Mouse (Mus musculus) forebrain, embryonic 13.5 days (tissue): ENCODE data around the gene Safb. TPM values are rescaled to one million over a fixed set of nuclear protein-coding genes. Genes with fewer than 3 reads are reported as not detected.
A peak's percentile ranks its signal among the peaks of the same experiment; 100 is the strongest.
"Not testable (repeated sequence)": the region's sequence is repeated elsewhere in the genome, so short reads cannot be mapped to it uniquely, and the experiment has no call there.

Experiments
- ATAC-seq: fragments of 200-750 bp; cut with Nextera tagmentation; 2 replicates; pipeline ENCODE4 v1.8.0; 2017
- H3K27ac ChIP-seq: fragments of 300-500 bp; sonication (generic); 2 replicates; pipeline ENCODE4 v1.5.1; 2015; ENCODE audit warnings: inconsistent platforms, mild to moderate bottlenecking, moderate library complexity
- H3K27me3 ChIP-seq: fragments of 300-500 bp; sonication (generic); 2 replicates; pipeline ENCODE4 v1.6.1; 2015; ENCODE audit warnings: mild to moderate bottlenecking, inconsistent platforms
- H3K36me3 ChIP-seq: fragments of 300-500 bp; sonication (generic); 2 replicates; pipeline ENCODE4 v1.6.1; 2015; ENCODE audit warnings: mild to moderate bottlenecking, inconsistent platforms; ENCODE audit not compliant: poor library complexity, severe bottlenecking
- H3K4me1 ChIP-seq: fragments of 300-500 bp; sonication (generic); 2 replicates; pipeline ENCODE4 v1.6.1; 2015; ENCODE audit warnings: inconsistent platforms
- H3K4me2 ChIP-seq: fragments of 300-500 bp; sonication (generic); 2 replicates; pipeline ENCODE4 v1.6.1; 2015; ENCODE audit warnings: inconsistent platforms, mild to moderate bottlenecking, moderate library complexity
- H3K4me3 ChIP-seq: fragments of 300-500 bp; sonication (generic); 2 replicates; pipeline ENCODE4 v1.5.1; 2015; ENCODE audit warnings: mild to moderate bottlenecking, inconsistent platforms
- H3K9ac ChIP-seq: fragments of 300-500 bp; sonication (generic); 2 replicates; pipeline ENCODE4 v1.6.1; 2015; ENCODE audit warnings: mild to moderate bottlenecking, inconsistent platforms
- H3K9me3 ChIP-seq: fragments of 300-500 bp; sonication (generic); replicated peaks from 2 replicates; pipeline ENCODE4 v1.6.1; 2016; ENCODE audit warnings: inconsistent platforms
- WGBS: fragments of 180-500 bp; shearing (Covaris S2); methylation state at CpG from one replicate; pipeline ENCODE4 v1.1.7; 2015; 5-methylcytosine and 5-hydroxymethylcytosine counted together
- polyA plus RNA-seq: library from polyadenylated mRNA; unstranded; fragments of >200 nt; fragmentation: Nextera tagmentation; extraction: Ambion mirVana; gene quantifications from 2 replicates; pipeline ENCODE4 v1.2.1, GENCODE M21; 2015

Gene Safb
- polyA plus RNA-seq, 1 experiment from 2014 or later, result 135 TPM

- Histone ChIP-seq H3K36me3 (peaks cover 91% of the 10 kb centered on the region), H3K4me1 (peaks cover 3% of the 10 kb centered on the region), H3K27ac (no peak overlapping the region), H3K27me3 (no peaks in the 10 kb centered on the region), H3K4me3 (no peak overlapping the region), H3K9me3 (no peaks in the 10 kb centered on the region), H3K9ac (no peak overlapping the region), H3K4me2 (no peak overlapping the region)
- WGBS, result 94% methylated on average over 28 of the region's 28 CpGs
- no peak for ATAC-seq
Measured at GRCm38 (mm10) chr17:56603186-56604069, 18.8 kb downstream of the Safb start.

- Histone ChIP-seq H3K27me3 (no peaks in the 10 kb centered on the region), H3K9ac (no peak overlapping the region), H3K4me3 (no peak overlapping the region), H3K4me2 (no peak overlapping the region), H3K36me3 (peaks cover 91% of the 10 kb centered on the region), H3K9me3 (no peaks in the 10 kb centered on the region), H3K4me1 (peaks cover 9% of the 10 kb centered on the region), H3K27ac (no peak overlapping the region)
- no peak for ATAC-seq
- 89% methylated on average over 9 of the region's 9 CpGs for WGBS
Measured at GRCm38 (mm10) chr17:56604070-56604380, 19.4 kb downstream of the Safb start.

- Histone ChIP-seq H3K4me2 (no peak overlapping the region), H3K9ac (no peak overlapping the region), H3K36me3 (peaks cover 87% of the 10 kb centered on the region), H3K27me3 (no peaks in the 10 kb centered on the region), H3K4me3 (no peak overlapping the region), H3K4me1 (peaks cover 11% of the 10 kb centered on the region), H3K9me3 (no peaks in the 10 kb centered on the region), H3K27ac (no peak overlapping the region)
- 95% methylated on average over 3 of the region's 3 CpGs for WGBS
- ATAC-seq, result no peak
Measured at GRCm38 (mm10) chr17:56604422-56604821, 19.8 kb downstream of the Safb start.

- H3K36me3 ChIP-seq, result peaks cover 77% of the 10 kb centered on the region
- H3K9me3 ChIP-seq, result no peaks in the 10 kb centered on the region
- H3K4me1 ChIP-seq, result peaks cover 17% of the 10 kb centered on the region
- whole genome bisulfite sequencing, result 90% methylated on average over 9 of the region's 9 CpGs
- H3K27ac ChIP-seq, result no peak overlapping the region
- H3K9ac ChIP-seq, result no peak overlapping the region
- no peak overlapping the region for H3K4me3 ChIP-seq
- H3K27me3 ChIP-seq, result no peaks in the 10 kb centered on the region
- no peak overlapping the region for H3K4me2 ChIP-seq
- ATAC-seq, result no peak
Measured at GRCm38 (mm10) chr17:56605431-56605830, 20.8 kb downstream of the Safb start.

GRCm38 (mm10) chr17:56607521-56608062 is 23.0 kb downstream of the Safb start:
- H3K27me3 ChIP-seq, result no peaks in the 10 kb centered on the region
- 73% methylated on average over 3 of the region's 3 CpGs for WGBS
- H3K27ac ChIP-seq, result no peak overlapping the region
- no peak overlapping the region for H3K4me3 ChIP-seq
- H3K9ac ChIP-seq, result no peak overlapping the region
- H3K9me3 ChIP-seq, result no peaks in the 10 kb centered on the region
- ATAC-seq, result no peak
- H3K4me1 ChIP-seq, result peaks cover 23% of the 10 kb centered on the region
- H3K4me2 ChIP-seq, result no peak overlapping the region
- H3K36me3 ChIP-seq, result peaks cover 55% of the 10 kb centered on the region

- no peak for ATAC-seq
- H3K9me3 ChIP-seq, result no peaks in the 10 kb centered on the region
- H3K36me3 ChIP-seq, result peaks cover 44% of the 10 kb centered on the region
- peaks cover 23% of the 10 kb centered on the region for H3K4me1 ChIP-seq
- no peaks in the 10 kb centered on the region for H3K27me3 ChIP-seq
- no peak overlapping the region for H3K27ac ChIP-seq
- 64% methylated on average over 5 of the region's 5 CpGs for WGBS
- H3K9ac ChIP-seq, result peak overlapping the region; percentile 77
- peak overlapping the region; percentile 83 for H3K4me2 ChIP-seq
- H3K4me3 ChIP-seq, result peak overlapping the region; percentile 60
Measured at GRCm38 (mm10) chr17:56608699-56609098, 24.1 kb downstream of the Safb start.

GRCm38 (mm10) chr17:56609452-56610171 is 25.0 kb downstream of the Safb start, which contains the start of gene 2410015M20Rik:
TSS of gene 2410015M20Rik (minus strand) at chr17:56609771.
- Histone ChIP-seq H3K27me3 (no peaks in the 10 kb centered on the region), H3K36me3 (peaks cover 40% of the 10 kb centered on the region), H3K4me1 (peaks cover 29% of the 10 kb centered on the region), H3K27ac (peak within 1 kb of the TSS; percentile 72), H3K9ac (peak within 1 kb of the TSS; percentile 77), H3K4me3 (peak within 1 kb of the TSS; percentile 60), H3K4me2 (peak within 1 kb of the TSS; percentile 83), H3K9me3 (no peaks in the 10 kb centered on the region)
- WGBS, result under 1% methylated on average over 44 of the region's 44 CpGs
- peak; percentile 90 for ATAC-seq

GRCm38 (mm10) chr17:56611323-56611722 is 26.7 kb downstream of the Safb start:
- H3K27ac ChIP-seq, result no peak overlapping the region
- no peak overlapping the region for H3K4me2 ChIP-seq
- peaks cover 35% of the 10 kb centered on the region for H3K4me1 ChIP-seq
- H3K9me3 ChIP-seq, result no peaks in the 10 kb centered on the region
- H3K4me3 ChIP-seq, result no peak overlapping the region
- H3K27me3 ChIP-seq, result no peaks in the 10 kb centered on the region
- H3K9ac ChIP-seq, result no peak overlapping the region
- 55% methylated on average over 2 of the region's 2 CpGs for WGBS
- no peak for ATAC-seq
- peaks cover 40% of the 10 kb centered on the region for H3K36me3 ChIP-seq

- H3K36me3 ChIP-seq, result peaks cover 40% of the 10 kb centered on the region
- ATAC-seq, result no peak
- H3K4me2 ChIP-seq, result no peak overlapping the region
- H3K27me3 ChIP-seq, result no peaks in the 10 kb centered on the region
- WGBS, result 15% methylated on average over 13 of the region's 14 CpGs
- peaks cover 35% of the 10 kb centered on the region for H3K4me1 ChIP-seq
- H3K9me3 ChIP-seq, result no peaks in the 10 kb centered on the region
- no peak overlapping the region for H3K4me3 ChIP-seq
- no peak overlapping the region for H3K9ac ChIP-seq
- H3K27ac ChIP-seq, result no peak overlapping the region
Measured at GRCm38 (mm10) chr17:56611861-56612564, 27.4 kb downstream of the Safb start.

- H3K27ac ChIP-seq, H3K9me3 ChIP-seq, H3K9ac ChIP-seq, H3K4me2 ChIP-seq, ATAC-seq, H3K27me3 ChIP-seq, H3K4me3 ChIP-seq: not testable (repeated sequence)
- peaks cover 35% of the 10 kb centered on the region for H3K4me1 ChIP-seq
- 75% methylated on average over 10 of the region's 10 CpGs for WGBS
- peaks cover 40% of the 10 kb centered on the region for H3K36me3 ChIP-seq
Measured at GRCm38 (mm10) chr17:56612565-56612939, 27.9 kb downstream of the Safb start.

- peak within 1 kb of the TSS; percentile 77 for H3K4me2 ChIP-seq
- ATAC-seq, result peak; percentile 64
Measured at GRCm38 (mm10) chr17:56613236-56613844, 28.7 kb downstream of the Safb start, which contains the start of gene Rpl36. TSS of gene Rpl36 (plus strand) at chr17:56613416.

More at GRCm38 (mm10) chr17:56613236-56613844, 28.7 kb downstream of the Safb start, which contains the start of gene Rpl36:
- Histone ChIP-seq H3K4me3 (peak within 1 kb of the TSS; percentile 56), H3K4me1 (peaks cover 33% of the 10 kb centered on the region), H3K9me3 (no peaks in the 10 kb centered on the region), H3K27me3 (no peaks in the 10 kb centered on the region), H3K27ac (peak within 1 kb of the TSS; percentile 89), H3K36me3 (peaks cover 43% of the 10 kb centered on the region), H3K9ac (peak within 1 kb of the TSS; percentile 78)
- WGBS, result under 1% methylated on average over 52 of the region's 52 CpGs
